Mouse (Mus musculus) erythroblast, embryonic 14.5 days (primary cell): Measurements from ENCODE around the gene Clip4.

Experiments
- GATA1 ChIP-seq: IDR thresholded peaks from 2 replicates; pipeline ENCODE4 v1.6.1; 2012; ENCODE audit warnings: low read length, inconsistent platforms, mixed read lengths
- TAL1 ChIP-seq: IDR thresholded peaks from 3 replicates; pipeline ENCODE4 v1.6.1; 2012; ENCODE audit warnings: low read length, inconsistent platforms, mixed read lengths

- TF ChIP-seq GATA1 (no peak), TAL1 (no peak)
Measured at GRCm38 (mm10) chr17:71862184-71862583, 93.9 kb downstream of the Clip4 start.
